Mouse (Mus musculus) embryonic facial prominence, embryonic 13.5 days (tissue): ENCODE results near the gene Dctn2. TPM values are rescaled to one million over a fixed set of nuclear protein-coding genes. Genes with fewer than 3 reads are reported as not detected.

Experiments
- polyA plus RNA-seq: library from polyadenylated mRNA; unstranded; fragments of >200 nt; fragmentation: Nextera tagmentation; extraction: Ambion mirVana; gene quantifications from 2 replicates; pipeline ENCODE4 v1.2.1, GENCODE M21; 2015

Dctn2 gene
- polyA plus RNA-seq, 1 experiment from 2014 or later = 199 TPM

Other genes starting within 250 kb of the Dctn2 start
- gene Tsfm, start 235.5 kb upstream of the Dctn2 start, polyA plus RNA-seq = 78.2 and 84.5 TPM in 2 replicates
- gene Mettl1, start 225.0 kb upstream of the Dctn2 start, polyA plus RNA-seq = 55.2 and 61.2 TPM in 2 replicates
- 0.62 and 0.81 TPM in 2 replicates for gene Eef1akmt3, start 224.9 kb upstream of the Dctn2 start, polyA plus RNA-seq
- 0.08 and 0.11 TPM in 2 replicates for gene Cyp27b1, start 218.1 kb upstream of the Dctn2 start, polyA plus RNA-seq
- 1.5 and 1.6 TPM in 2 replicates for gene March9, start 206.2 kb upstream of the Dctn2 start, polyA plus RNA-seq
- 1,992 and 2,100 TPM in 2 replicates for gene Cdk4, start 202.8 kb upstream of the Dctn2 start, polyA plus RNA-seq
- gene Tspan31, start 196.1 kb upstream of the Dctn2 start, polyA plus RNA-seq = 176 and 179 TPM in 2 replicates
- 0.18 and 0.34 TPM in 2 replicates for gene Agap2, start 191.1 kb upstream of the Dctn2 start, polyA plus RNA-seq
- gene Os9, start 145.2 kb upstream of the Dctn2 start, polyA plus RNA-seq = 76.5 and 87.7 TPM in 2 replicates
- 8.9 and 9.0 TPM in 2 replicates for gene B4galnt1, start 101.1 kb upstream of the Dctn2 start, polyA plus RNA-seq
- 1.3 and 2.0 TPM in 2 replicates for gene Slc26a10, start 85.7 kb upstream of the Dctn2 start, polyA plus RNA-seq
- gene Arhgef25, start 76.3 kb upstream of the Dctn2 start, polyA plus RNA-seq = 117 and 130 TPM in 2 replicates
- gene Dtx3, start 70.6 kb upstream of the Dctn2 start, polyA plus RNA-seq = 161 and 165 TPM in 2 replicates
- 28.1 and 30.8 TPM in 2 replicates for gene Pip4k2c, start 54.8 kb upstream of the Dctn2 start, polyA plus RNA-seq
- 6.7 and 8.1 TPM in 2 replicates for gene Kif5a, start 3.0 kb upstream of the Dctn2 start, polyA plus RNA-seq
- gene Mbd6, start 22.6 kb downstream of the Dctn2 start, polyA plus RNA-seq = 14.9 and 19.2 TPM in 2 replicates
- gene Mars, start 45.4 kb downstream of the Dctn2 start, polyA plus RNA-seq = 113 and 128 TPM in 2 replicates
- gene Arhgap9, start 55.6 kb downstream of the Dctn2 start, polyA plus RNA-seq = 3.1 and 3.4 TPM in 2 replicates
- 17.5 and 19.8 TPM in 2 replicates for gene Gli1, start 75.6 kb downstream of the Dctn2 start, polyA plus RNA-seq
- 0.07 TPM in 1 of 2 replicates, not detected in the other for gene Inhbe, start 88.0 kb downstream of the Dctn2 start, polyA plus RNA-seq
- not detected in 2 replicates for gene Inhbc, start 104.1 kb downstream of the Dctn2 start, polyA plus RNA-seq
- gene R3hdm2, start 114.0 kb downstream of the Dctn2 start, polyA plus RNA-seq = 57.7 and 58.8 TPM in 2 replicates
- 2.0 and 3.2 TPM in 2 replicates for gene Stac3, start 235.3 kb downstream of the Dctn2 start, polyA plus RNA-seq
- 20.0 and 32.7 TPM in 2 replicates for gene Ndufa4l2, start 248.6 kb downstream of the Dctn2 start, polyA plus RNA-seq